Mouse (Mus musculus): ENCODE results near the gene Mex3a.

The Mex3a gene

DNA sequence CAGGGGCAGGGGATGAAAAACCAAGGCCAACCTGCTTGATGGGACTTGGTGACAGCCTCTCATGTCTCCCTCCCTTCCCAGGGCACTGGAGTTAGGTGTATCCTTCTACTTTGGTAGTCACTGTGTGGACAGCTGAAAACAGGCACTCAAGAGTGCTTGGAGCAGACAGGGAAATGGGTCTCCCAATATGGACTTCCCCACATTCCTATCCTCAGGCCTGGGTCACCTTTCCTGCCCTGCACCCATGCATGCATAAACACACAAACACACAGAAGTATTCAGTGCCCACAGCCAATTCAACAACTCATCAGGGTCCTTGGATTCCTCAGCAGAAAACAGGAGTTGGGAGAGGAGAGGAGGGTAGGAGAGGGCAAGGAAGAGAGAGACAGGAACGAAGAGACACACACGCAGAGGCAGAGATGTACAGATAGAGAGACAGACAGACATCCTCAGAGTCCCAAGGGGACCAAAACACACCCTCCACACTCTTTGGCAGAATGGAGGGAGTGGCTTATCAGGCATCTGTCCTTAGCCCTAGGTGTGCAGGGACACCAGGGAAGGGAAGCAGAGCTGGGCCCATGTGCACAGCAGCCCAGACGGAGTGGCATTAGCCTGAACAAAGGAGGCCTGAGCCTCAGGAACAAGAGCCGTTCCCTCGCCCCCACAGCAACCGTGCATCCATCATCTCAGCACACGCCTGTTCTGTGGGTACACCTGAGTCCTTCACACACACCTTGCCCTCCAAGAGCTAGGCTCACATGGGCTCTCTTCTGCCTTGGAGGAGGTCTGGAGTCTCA, 2.8 kb upstream of the Mex3a start:
- no peak for DNase-seq

DNA sequence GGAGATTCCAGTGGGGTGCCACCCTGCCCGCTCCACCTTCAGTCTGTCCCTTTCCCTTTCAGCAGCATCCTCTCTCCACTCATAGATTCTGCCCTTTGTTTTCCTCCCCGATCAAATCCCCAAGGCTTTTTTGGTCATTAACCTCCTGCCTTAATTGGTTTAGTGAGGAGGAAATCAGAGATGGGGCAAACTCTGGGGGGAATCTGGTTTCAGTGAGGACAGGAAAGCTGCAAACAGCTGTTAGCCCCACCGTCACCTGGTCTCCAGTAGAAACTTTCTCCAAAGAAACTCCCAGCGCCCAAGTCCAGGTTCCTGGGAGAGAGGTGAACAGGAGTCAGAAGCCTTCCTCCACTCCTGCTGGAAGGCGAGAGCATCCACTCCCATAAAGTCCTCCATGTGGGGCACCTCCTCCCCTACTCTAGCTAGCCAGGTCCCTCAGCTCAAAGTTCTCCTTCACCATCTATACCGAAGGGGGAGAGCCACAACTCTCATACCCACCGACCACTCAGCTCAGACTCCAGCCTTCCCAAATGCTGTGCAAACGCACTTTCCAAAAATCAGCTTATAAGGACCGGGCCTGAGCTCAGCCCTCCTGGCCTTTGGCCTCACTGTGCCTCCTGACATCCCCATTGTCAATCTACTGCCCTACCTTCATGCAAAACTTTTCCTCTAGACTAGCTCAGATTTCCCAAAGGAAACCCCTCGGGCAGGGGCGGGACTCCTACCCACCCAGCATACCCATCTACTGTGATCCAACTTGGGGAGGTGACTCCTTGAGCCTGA, 1.9 kb upstream of the Mex3a start:
- no peak for DNase-seq

DNA sequence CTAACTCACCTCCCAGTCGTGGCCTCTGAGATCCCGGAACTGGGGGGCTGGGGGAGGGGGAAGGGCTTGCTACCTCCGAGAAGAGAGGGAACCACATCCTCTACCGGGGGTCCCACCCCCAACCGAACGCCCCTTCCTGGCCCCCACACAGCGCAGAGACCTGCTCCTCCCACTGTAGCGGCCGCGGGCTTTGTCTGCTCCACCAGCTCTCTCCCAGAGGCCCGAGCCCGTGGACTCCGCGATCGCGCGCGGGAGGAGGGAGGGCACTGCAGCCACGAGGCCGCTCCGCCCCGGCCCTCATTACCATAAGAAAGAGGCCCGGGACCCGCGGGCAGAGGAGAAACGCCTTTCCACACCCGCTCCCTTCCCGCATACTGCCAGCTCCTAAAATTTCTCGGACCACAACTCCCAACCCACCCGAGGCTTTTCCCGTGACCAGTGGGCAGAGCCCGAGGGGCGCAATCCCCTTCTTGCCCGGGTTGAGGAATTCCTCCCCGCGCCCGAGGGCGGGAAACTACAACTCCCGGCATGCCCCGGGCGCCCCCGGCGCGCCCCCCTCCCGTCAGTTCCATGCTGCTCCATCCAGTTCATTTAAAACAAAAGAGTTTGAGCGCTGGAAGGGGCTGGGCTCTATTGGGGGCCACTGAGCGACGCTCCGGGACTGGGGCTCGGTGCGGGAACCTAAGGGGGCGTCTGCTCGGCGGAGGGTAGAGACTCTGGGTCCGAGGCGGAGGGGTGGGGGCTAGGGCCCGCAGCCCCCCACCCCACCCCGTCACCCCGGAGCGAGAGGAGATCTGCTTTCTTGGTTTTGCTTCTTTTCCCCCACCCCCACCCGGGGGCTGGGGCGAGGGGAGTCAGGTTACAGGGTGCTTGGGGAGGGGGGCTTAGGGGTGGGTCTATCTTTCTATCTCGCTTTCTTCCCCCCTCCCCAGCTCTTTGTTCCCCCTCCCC, 572 bp upstream of the Mex3a start:
- DNase-seq = peak; percentile 93

DNA sequence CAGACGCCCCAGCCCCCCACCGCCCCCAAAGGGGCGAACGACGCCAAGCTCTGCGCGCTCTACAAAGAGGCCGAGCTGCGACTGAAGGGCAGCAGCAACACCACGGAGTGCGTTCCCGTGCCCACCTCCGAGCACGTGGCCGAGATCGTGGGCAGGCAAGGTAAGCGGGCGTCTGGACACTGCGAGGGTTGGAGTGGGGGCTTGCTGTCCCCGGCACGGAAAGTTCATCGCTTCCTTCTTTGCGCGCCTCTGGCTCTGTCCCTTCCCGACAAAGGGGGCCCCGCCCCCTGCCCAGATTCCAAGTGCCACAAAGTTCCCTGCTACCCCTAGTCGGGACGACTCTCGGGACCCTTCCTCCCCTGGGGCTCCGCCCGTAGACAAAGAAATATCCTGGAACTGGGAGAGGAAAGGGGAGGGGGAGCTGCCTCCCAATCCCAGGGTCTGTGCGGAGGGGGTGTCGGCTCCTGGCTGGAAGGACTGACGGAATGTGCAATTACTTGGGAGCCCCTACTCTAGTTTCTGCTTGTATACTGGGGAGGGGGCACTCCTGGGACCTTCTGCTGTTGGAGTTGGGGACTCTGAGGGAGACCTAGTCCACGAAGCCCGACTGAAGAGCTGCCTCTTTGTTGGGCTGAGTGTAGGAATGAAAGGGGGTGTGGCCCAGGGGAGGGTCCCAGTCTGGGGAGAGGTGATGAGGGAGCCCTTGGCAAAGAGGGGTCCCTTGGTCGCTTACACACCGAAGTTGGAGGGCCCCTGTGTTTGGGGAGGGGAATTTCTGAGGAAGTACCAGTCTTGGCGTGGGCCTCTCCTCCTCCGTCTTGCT, 705 bp downstream of the Mex3a start:
- DNase-seq = no peak

DNA sequence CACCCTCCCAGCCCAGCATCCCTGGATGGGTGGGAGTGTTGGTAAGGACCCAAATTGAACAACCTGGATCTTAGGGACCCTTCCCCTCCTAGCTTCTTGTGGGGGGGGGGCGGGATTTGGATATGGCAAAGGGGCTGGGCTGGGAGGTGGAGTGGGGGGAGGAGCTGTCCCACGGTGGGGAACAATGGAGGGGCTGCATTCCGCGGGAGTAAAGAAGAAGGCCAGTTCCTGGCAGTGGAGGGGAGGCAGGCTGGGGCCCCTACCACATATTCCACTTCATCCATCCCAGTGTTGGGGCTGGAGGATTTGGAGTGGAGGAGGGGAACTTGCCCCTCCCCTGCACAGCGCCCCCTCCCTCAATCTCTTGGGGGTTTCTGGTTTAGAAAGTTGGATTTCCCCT, 1.5 kb downstream of the Mex3a start:
- DNase-seq = no peak

DNA sequence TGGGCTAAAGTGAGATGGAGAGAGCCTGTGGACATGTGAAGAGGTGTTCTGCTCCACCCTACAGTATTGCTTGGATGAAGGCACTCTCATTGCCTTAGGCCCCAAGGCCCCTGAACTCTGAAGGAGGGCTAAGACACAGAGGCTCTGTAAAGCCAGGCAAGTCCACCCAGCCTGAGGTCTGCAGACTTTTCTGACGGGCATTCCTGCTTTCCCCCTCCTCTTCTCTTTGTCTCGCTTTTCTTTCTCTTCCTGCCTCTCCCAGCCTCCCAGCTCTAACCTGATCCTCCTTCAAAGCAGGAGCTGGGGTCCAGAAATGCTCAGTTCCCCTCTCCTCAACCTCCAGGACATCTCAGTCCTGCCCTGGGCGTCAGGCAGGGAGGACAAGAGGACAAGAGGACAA, 2.8 kb downstream of the Mex3a start:
- no peak for DNase-seq

DNA sequence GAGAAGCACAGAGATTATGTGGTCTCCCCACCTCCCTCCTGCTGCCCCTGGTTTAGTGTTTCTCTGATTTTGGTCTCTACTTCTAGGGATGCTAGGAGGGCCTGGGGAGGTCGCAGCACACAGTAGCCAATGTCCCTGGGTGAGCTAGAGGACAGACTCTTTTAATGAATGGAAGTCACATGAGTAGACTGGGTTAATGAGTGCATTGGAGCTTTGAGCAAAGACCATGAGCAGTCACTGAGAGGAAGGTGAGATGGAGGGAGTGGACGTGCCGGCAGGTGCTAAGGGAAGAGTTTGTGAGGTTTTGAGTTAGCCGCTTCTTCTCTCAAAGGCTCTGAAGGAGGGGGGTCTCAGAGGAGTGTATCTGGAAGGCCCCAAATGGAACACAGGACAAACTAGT, 3.3 kb downstream of the Mex3a start:
- no peak for DNase-seq

DNA sequence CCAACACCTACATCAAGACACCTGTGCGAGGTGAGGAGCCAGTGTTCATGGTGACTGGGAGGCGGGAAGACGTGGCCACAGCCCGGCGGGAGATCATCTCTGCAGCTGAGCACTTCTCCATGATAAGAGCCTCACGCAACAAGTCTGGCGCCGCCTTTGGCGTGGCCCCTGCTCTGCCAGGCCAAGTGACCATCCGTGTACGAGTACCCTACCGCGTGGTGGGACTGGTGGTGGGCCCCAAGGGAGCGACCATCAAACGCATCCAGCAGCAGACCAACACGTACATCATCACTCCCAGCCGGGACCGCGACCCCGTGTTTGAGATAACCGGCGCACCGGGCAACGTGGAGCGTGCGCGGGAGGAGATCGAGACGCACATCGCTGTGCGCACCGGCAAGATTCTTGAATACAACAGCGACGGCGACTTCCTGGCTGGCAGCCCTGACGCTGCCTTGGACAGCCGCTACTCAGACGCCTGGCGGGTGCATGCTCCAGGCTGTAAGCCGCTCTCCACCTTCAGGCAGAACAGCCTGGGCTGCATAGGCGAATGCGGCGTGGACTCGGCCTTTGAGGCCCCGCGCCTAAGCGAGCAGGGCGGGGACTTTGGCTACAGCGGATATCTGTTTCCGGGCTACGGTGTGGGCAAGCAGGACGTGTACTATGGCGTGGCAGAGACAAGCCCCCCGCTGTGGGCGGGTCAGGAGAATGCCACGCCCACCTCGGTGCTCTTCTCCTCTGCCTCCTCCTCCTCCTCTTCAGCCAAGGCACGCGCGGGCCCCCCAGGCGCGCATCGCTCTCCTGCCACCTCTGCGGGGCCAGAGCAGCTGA, 4.1 kb downstream of the Mex3a start:
- DNase-seq = no peak

DNA sequence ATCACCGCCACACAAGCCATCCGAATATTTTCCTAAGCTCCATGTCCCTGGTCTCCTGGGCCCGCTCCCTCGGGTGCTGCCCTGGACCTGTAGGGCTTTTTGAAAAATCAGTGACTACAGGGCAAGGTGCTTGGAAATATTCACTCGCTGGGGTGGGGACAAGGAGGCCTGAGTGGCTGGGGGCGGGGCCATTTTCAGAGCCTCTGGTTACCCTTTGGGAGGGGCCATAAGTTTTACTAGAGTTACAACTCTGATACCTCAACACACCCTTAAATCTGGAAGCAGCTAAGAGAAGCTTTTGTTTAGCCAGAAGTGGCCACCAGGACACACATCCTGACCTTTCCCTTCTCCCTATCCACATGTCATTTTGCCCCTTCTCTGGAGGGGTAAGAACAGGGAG, 5.0 kb downstream of the Mex3a start:
- no peak for DNase-seq

DNA sequence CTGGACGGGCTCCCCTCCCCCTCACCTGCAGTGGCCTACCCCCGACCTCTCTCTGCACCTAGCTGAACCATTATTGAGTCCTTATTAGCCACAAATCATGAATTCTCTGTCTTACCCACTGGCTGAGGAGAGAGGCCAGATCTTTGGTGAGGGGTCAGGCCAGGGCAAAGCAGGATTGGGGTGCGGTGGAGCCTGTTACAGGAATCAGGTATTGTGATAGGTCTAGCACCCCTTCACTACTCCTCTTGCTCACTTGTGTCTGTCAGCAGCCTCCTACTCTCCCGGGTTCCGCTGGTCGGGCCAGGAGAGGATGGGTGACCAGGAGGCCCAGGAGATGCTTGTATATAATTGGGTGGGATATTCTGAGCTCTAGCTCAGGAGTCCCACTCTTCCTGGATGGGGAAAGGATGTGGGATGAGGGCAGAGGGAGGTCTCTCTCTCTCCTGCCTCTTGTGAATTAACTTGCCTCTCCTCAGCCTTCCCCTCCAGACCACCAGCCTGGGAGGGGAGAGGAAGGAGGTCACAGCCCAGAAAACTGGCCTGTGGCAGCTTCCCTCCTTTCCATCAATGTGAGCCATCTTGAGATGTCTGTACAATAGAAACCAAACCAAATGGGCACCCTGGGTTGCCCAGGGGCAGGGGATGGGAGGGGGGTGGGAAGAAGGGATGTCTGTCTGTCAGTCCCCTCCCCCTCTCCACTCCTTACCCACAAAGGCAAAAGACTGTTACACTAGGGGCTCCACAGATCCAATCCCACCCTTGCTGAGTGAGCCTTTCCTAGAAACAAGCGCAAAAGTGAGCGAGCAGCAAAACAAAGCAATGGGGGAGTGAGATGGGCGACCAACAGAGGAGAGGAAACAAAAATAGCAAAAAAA, 6.3 kb downstream of the Mex3a start:
- no peak for DNase-seq

DNA sequence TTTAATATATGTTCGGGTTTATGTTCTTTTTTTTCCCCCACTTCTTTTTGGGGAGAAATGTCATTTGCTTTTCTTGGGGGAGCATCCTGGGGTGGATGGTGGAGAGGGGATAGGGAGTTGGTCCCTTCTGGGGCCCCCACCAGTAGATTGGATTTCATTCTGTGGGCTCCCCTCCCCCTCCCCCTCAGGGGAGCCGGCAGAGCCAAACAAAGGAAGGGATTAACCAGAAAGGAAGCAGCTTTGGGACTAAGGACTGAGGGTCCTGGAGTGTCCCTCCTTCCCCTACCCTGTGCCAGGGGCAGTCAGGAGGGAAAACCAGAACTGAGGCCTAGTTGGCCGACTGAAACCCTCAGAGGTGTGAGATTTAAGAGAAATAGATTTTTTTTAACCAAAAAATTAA, 7.2 kb downstream of the Mex3a start:
- DNase-seq = no peak

DNA sequence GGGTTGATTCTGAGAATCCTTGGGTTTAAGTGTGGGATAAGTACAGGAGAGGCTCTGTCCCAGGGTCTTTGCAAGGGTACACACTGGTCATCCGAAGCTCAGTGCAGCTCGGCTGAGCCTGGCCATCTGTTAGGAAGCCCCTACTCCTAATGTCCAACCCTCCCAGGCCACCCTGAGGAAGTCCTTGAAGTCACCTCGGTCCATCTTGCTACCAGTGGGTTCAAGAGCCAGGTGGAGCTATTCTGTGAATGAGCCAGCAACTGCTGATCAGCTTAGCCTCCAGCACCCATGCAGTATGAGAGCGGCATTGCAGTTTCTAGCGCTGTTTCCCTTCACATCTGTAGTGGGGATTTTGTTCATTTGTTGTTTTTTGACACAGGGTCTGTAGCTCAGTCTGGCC, 7.9 kb downstream of the Mex3a start:
- DNase-seq = no peak

DNA sequence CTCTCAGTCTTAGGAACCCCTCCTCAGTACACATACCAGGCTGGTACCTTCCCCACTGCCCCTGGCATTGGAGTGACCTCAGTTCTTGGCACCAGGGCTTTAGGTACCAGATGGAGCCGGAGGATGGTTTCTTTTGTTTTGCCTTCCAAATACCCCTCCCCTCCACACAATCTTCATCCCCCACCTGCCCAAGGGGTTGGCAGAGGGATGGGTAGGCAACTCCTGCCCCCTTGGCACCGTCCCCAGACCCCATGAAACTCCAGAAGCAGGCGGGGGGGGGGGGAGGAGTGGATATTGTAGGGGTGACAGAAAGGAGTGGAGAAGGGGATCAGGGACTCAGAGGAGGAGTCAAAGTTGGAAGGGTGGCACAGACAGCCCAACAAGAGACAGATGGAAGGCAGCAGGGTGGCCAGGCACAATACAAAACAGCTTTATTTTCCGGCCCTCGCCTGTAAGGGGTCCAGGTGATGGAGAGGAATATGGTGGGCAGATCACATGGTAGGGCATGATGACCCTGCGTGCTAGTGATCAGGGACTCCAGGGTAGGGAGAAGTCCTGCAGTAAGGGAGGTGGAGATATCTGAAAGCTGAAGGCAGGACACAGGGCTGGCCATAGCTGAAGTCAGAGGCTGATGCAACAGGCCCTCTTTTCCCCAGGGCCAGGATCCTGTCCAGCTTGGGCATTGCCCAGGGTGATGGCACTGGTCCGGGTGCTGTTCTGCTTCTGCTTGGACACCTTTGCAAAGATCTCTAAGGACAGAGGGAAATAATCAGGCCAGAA, 9.6 kb downstream of the Mex3a start:
- no peak for DNase-seq

DNA sequence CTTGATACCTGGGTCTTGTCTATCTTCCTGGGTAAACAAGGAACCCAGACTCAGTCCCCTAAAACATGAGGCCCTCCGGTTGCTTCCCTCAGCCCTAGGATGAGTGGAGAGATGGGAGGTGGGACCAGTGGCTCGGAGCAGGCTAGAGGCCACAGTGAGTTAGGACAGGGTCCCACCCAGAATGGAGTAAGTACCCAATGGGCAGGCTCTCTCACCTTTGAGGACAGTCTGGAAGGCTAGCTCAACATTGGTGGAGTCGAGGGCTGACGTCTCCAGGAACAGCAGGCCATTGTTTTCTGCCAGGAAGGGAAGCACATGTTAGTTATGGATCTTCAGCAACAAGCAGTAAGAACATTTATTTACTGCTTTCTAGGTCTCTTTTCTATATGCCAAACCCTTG, 10.3 kb downstream of the Mex3a start:
- no peak for DNase-seq

DNA sequence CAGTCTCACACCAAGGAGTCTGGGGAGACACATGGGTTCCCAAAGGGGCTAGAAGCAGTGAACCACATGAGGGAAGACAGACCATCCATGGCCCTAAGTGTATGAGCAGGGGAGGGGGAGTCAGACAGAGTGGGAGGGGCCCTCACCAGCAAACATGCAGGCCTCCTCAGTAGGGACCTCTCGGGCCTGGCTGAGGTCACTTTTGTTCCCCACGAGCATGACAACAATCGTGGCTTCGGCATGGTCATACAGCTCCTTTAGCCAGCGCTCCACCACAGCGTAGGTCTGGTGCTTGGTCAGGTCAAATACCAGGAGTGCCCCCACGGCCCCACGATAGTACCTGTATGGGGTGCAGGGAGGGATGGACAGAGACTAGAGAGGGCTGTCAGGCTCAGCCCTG, 11.0 kb downstream of the Mex3a start:
- no peak for DNase-seq

DNA sequence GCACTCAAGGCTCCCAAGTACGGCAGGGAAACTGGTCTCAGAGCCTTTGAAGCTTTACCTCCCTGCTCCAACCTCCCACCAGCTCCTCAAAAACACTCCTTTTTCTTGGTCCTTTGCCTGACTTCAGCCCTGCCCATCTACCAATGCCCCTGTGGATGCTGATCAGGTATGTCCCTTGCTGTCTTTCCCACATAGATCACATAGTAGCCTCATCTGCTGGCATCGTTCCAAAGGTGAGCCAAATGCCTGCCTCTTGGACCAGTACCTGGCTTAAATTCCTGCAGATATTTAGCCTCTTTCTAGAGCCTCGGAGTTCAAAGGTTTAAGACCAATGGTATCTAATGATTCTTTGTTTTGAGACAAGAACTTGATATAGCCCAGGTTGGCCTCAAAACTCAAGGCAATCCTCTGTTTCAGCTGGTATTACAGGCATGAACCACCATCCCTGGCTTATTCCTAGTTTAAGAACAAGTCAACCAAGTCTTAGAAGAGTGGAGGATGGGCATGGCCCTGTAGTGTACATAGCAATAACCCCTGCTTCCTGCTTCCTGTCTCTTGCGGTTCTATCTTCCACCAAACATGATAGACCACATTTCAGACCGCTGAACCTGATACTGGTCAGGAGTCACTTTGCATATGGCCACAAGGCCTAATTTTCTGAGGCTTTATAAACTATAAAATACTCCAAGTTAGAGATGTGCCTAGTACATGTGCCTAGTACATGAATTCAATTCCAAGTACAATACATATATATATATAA, 11.6 kb downstream of the Mex3a start:
- DNase-seq = no peak

DNA sequence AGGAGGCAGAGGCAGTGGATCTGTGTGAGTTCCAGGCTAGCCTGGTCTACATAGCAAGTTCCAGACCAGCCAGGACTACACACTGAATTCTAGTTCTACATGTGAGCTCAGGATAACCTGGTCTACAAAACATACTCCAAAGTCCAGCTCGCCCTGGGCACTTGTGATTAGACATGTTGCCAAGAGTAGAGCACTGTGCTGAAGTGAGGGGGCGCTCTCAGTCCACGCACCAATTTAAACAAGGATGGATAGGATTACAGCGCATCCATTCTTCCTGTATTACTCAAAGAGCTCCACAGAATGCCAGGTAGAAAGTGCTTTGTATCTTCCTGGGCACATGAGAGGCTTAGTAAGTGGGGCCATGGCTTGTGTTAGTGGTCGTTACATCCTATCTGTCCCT, 12.3 kb downstream of the Mex3a start:
- no peak for DNase-seq

DNA sequence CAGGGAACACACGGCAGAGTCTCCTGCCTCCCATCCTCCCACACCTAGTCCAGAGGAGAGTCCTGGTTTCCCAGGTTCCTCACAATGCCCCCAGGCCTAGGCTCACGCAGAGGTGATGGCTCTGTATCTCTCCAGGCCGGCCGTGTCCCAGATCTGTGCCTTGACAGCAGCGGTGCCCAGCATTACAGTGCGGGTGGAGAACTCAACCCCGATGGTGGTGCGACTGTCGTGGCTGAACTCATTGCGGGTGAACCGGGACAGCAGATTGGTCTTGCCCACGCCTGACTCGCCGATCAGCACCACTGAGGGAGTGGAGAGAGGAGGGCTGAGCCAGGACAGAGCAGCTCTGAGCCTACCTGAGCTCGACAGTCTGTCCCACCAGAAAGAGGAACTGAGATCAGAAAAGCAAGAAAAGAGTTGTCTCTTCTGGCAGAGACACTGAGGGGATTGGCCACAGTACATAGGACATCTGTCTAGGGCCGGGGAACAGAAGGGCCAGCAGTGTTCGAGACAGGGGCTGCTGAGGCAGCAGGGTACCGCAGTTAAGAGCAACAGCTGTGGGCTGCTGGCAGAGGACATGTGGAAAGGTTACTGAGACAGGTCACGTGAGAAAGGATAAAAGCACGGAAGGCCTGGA, 12.9 kb downstream of the Mex3a start:
- no peak for DNase-seq
